Comparison of ENCODE assay signal across 10 mouse cellular contexts in the genomic region with DNA sequence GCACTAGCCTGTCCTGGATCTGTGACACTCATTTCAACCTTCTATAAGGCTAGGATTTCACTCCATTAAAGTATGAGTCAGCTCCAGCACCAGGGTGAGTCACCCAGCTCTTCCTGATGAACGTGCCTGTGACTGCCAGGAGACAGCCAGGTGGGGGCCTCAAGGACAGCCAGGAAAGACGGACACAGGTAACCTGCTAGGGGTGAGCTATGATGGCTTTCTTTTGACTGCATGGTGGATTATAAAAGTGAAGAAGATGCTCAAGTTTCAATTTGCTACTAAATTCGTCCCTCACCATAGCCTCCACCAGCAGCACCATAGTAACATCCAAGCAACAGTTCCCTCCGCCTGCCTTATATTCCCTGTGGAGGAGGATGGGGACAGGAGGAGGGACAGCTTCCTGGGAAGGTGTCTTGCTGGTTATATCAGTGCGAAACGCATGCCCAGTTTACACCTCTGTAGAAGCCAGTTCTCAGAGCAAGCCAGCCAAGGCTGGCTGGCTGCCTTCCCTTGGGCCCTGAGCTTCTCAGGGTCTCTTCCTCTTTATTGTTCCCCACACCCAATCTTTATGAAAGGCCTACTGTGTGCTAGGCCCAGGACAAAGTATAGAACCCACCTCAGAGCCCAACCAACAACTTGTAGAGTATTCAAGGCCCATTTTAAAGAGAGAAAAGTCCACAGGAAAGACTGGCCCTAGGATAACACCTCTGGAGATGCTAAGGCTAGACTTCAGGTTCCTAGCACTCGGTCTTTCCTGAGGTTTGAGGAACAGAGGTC. TPM values are rescaled to one million over a fixed set of nuclear protein-coding genes. Genes with fewer than 3 reads are reported as not detected.
DNase-seq lines count a peak whose midpoint lies in the region; TF ChIP-seq lines count a peak whose summit lies in the region.
"Had no signal": no experiment of that assay in that cellular context is flagged by ENCODE, and none has a peak within 500 bp of the region (broad histone marks: within the 10 kb centered on the region; RNA-seq: fewer than 3 reads in every experiment).

No protein-coding gene starts in this region.

- no peaks in the 10 kb centered on the region for H3K36me3 ChIP-seq in forebrain, embryonic 10.5 days (replicated peaks)
- H3K36me3 ChIP-seq: heart, embryonic 15.5 days had no signal

- peak overlapping the region; percentile 76 for H3K27ac ChIP-seq in left cerebral cortex, adult 2 months
- H3K27ac ChIP-seq in cortical plate, adult 2 months (ENCODE audit: insufficient read depth, low read length) = peak overlapping the region; percentile 22; the same call in 1 of the 2 replicates
- H3K27ac ChIP-seq in forebrain, embryonic 10.5 days = no peak overlapping the region
- H3K27ac ChIP-seq: heart, embryonic 15.5 days had no signal

- TF ChIP-seq CTCF in left cerebral cortex, adult 2 months (IDR thresholded peaks at IDR 0.05) = no peak
- TF ChIP-seq CTCF in cortical plate, adult 2 months (IDR thresholded peaks at IDR 0.05; ENCODE audit: extremely low read depth, insufficient read depth, low read length) = no peak

- no peaks in the 10 kb centered on the region for H3K9me3 ChIP-seq in forebrain, embryonic 10.5 days
- H3K9me3 ChIP-seq: heart, embryonic 15.5 days; megakaryocyte, embryonic 14.5 days had no signal

- no peak overlapping the region for H3K4me3 ChIP-seq in left cerebral cortex, adult 2 months
- H3K4me3 ChIP-seq in cortical plate, adult 2 months (ENCODE audit: insufficient read depth, low read length) = no peak overlapping the region
- no peak overlapping the region for H3K4me3 ChIP-seq in forebrain, embryonic 10.5 days
- H3K4me3 ChIP-seq: heart, embryonic 15.5 days; megakaryocyte, embryonic 14.5 days had no signal

- intact Hi-C loops in left cerebral cortex, adult 2 months (cut with DNase I) = no loop called here

- TF ChIP-seq POLR2A in cortical plate, adult 2 months (IDR thresholded peaks at IDR 0.05; ENCODE audit: extremely low read depth, insufficient read depth, low read length) = 0 out of 2 replicates have a peak, but pooled peaks have one; percentile 18

- 80% methylated on average over 7 of the region's 7 CpGs for WGBS in forebrain, embryonic 10.5 days

- H3K27me3 ChIP-seq in forebrain, embryonic 10.5 days (ENCODE audit: poor library complexity, severe bottlenecking) = 0 out of 2 replicates have a peak, but pooled peaks cover 9% of the 10 kb centered on the region
- H3K27me3 ChIP-seq: heart, embryonic 15.5 days had no signal

- DNase-seq in left cerebral cortex, adult 2 months (ENCODE audit: extremely low spot score in 1 of 2, low spot score in 2 of 2) = peak; percentile 38 to 43
- DNase-seq in left cerebral cortex, adult 11 months (ENCODE audit: low spot score) = no peak
- peak; percentile 70 for DNase-seq in Muller cell, postnatal 12 days (ENCODE audit: inconsistent ontology term)
- peak; percentile 52 to 77 for DNase-seq in right cerebral cortex, postnatal 36 days (ENCODE audit: low spot score in 2 of 2)
- DNase-seq in forebrain, embryonic 10.5 days (ENCODE audit: extremely low spot score, low spot score) = no peak
- no peak for DNase-seq in lung, postnatal 36 days
- DNase-seq: lung, adult 18-20 months had no signal

- H3K4me1 ChIP-seq in cortical plate, adult 2 months (ENCODE audit: control insufficient read depth, insufficient read depth, low read length) = peaks cover 7% of the 10 kb centered on the region
- peaks cover 36% of the 10 kb centered on the region for H3K4me1 ChIP-seq in forebrain, embryonic 10.5 days

RNA-seq across cellular contexts. Expression of gene Slc2a1, which starts 6.0 kb away (rescaled TPM):
- total RNA-seq in left cerebral cortex, adult 2 months (2021) = 100 to 1,000 TPM in 1 of 2 experiments, 10 to 100 TPM in 1; 92.2 to 127 TPM
- 112 and 125 TPM in 2 replicates for polyA plus RNA-seq in cortical plate, adult 2 months (2012; rRNA removed)
- 204 and 222 TPM in 2 replicates for polyA plus RNA-seq in forebrain, embryonic 10.5 days (2016; fragmentation: Nextera tagmentation; extraction: Ambion mirVana)

Comparison
In these comparisons a context has a peak if more than half of its experiments do, and no peak if none do; other contexts are left out.
1. DNase-seq: peak in left cerebral cortex, adult 2 months (2 of 2), Muller cell, postnatal 12 days (single experiment) and right cerebral cortex, postnatal 36 days (2 of 2); none in left cerebral cortex, adult 11 months (single experiment), forebrain, embryonic 10.5 days (single experiment) and lung, postnatal 36 days (single experiment).